Mouse (Mus musculus) brain, embryonic 14.5 days (tissue): Measurements from ENCODE around the gene Sec31b.

Experiments
- CTCF ChIP-seq: fragments of 200-500 bp; IDR thresholded peaks from 2 replicates; pipeline ENCODE4 v1.5.1; 2012; ENCODE audit warnings: inconsistent platforms, mild to moderate bottlenecking, moderate library complexity, borderline replicate concordance; ENCODE audit not compliant: insufficient read depth, insufficient read length; ENCODE audit errors: extremely low read depth
- POLR2A ChIP-seq: fragments of 200-500 bp; IDR thresholded peaks from 2 replicates; pipeline ENCODE4 v1.6.1; 2012; ENCODE audit warnings: mild to moderate bottlenecking, inconsistent platforms, borderline replicate concordance; ENCODE audit not compliant: poor library complexity, insufficient read depth, insufficient read length, severe bottlenecking; ENCODE audit errors: extremely low read depth

DNA sequence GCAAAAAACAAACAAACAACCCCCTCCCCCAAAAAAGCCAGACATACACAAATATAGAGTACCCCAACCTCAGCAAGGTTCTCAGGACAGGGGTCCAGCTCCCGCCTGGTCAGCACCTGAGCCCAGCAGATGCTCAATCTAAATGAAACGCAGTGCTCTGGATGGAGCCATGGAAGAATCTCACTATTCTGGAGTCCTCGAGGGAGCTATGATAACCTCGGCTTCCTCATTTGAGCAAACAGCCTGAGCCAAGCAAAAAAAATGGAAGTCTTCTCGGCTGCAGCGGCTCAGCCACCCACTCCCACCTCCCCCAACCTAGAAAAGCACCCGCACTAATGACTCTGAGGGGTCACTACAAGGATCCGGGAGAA lies 8.8 kb upstream of the Sec31b start:
- TF ChIP-seq CTCF (no peak), POLR2A (no peak)
